11 mouse cellular contexts compared by ENCODE assay signal in the genomic region with DNA sequence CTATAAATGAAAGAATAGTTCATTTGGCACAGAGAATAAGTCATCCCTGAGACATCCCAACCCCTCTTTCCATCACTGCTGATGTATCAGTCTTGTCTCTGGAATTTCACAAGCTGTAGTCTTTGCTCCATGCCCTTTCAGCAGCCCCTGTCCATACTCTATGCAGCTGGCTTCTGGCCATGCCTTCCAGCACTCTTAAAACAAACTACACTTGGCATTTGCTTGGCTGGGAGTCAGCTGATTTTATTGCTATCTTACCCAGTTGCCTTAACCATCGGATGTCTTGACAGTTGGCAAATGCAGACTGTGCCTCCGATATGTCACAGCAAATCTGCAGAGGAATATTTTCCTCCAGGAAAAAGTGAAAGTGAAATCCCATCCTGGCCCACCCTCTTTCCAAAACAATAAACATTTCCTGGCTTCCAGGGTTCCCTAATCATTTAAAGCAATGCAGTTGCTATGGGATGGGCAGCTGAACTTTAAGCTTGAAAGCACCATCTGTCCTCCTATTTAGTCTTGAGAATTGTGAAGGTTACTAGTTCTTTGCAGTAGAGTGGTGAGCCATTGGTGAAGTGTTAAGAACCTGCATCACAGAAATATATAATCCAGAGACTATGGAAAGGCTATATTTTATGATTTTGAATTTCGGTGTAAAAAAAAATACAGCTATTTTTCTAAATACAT.
DNase-seq lines count a peak whose midpoint lies in the region; ATAC-seq and TF ChIP-seq lines count a peak whose summit lies in the region.
"Had no signal": no experiment of that assay in that cellular context is flagged by ENCODE, and none has a peak within 500 bp of the region (broad histone marks: within the 10 kb centered on the region; RNA-seq: fewer than 3 reads in every experiment).

No protein-coding gene starts in this region.

- no peaks in the 10 kb centered on the region for H3K36me3 ChIP-seq in myocyte (ENCODE audit: control insufficient read depth, insufficient read depth)
- no peaks in the 10 kb centered on the region for H3K36me3 ChIP-seq in kidney, embryonic 15.5 days

- no peaks in the 10 kb centered on the region for H3K79me2 ChIP-seq in myocyte (ENCODE audit: control insufficient read depth, insufficient read depth)

- H3ac ChIP-seq in myocyte (ENCODE audit: control insufficient read depth, insufficient read length), result no peak overlapping the region

- H3K4me2 ChIP-seq in myocyte (ENCODE audit: low read depth), result peak overlapping the region; percentile 42
- H3K4me2 ChIP-seq in kidney, embryonic 15.5 days, result no peak overlapping the region

- no peak overlapping the region for H3K4me3 ChIP-seq in myocyte
- no peak overlapping the region for H3K4me3 ChIP-seq in kidney, embryonic 15.5 days (replicated peaks)
- H3K4me3 ChIP-seq: layer of hippocampus, adult 2 months had no signal

- ATAC-seq in kidney, embryonic 15.5 days (replicated peaks; ENCODE audit: low FRiP score), result no peak
- ATAC-seq: liver, postnatal 0 days had no signal

- no peak for TF ChIP-seq POLR2A in myocyte (IDR thresholded peaks at IDR 0.05; ENCODE audit: insufficient read length, low read depth)

- no peaks in the 10 kb centered on the region for H3K4me1 ChIP-seq in kidney, embryonic 15.5 days

- no peak overlapping the region for H3K9ac ChIP-seq in kidney, embryonic 15.5 days
- H3K9ac ChIP-seq: liver, postnatal 0 days had no signal

- no peak overlapping the region for H3K27ac ChIP-seq in kidney, embryonic 15.5 days
- H3K27ac ChIP-seq: layer of hippocampus, adult 2 months had no signal

- DNase-seq in heart, adult 18-20 months, result peak; percentile 1 to 21
- DNase-seq in heart, adult 8-10 months (ENCODE audit: low spot score), result no peak
- peak; percentile 3 to 8 for DNase-seq in layer of hippocampus, postnatal 14 days (ENCODE audit: low spot score in 2 of 2)
- no peak for DNase-seq in layer of hippocampus, adult 9-10 months (ENCODE audit: low spot score)
- peak; percentile 45 to 65 for DNase-seq in right cerebral cortex, postnatal 10 days (ENCODE audit: low spot score in 2 of 2)
- DNase-seq in right cerebral cortex, postnatal 36 days (ENCODE audit: low spot score in 2 of 2), result no peak
- DNase-seq: cerebellum, adult 18-20 months; liver, postnatal 0 days had no signal

- H3K27me3 ChIP-seq in myocyte (ENCODE audit: control insufficient read depth, insufficient read depth, insufficient read length), result no peaks in the 10 kb centered on the region
- no peaks in the 10 kb centered on the region for H3K27me3 ChIP-seq in kidney, embryonic 15.5 days

- H3K9me3 ChIP-seq in kidney, embryonic 15.5 days (replicated peaks), result no peaks in the 10 kb centered on the region

- 69% methylated on average over 3 of the region's 3 CpGs for WGBS in kidney, embryonic 15.5 days

TF ChIP-seq in myocyte, 11 proteins besides CTCF, POLR2A, EP300 and RAD21:
- TF ChIP-seq CEBPB (IDR thresholded peaks at IDR 0.05; ENCODE audit: insufficient read depth, poor library complexity, severe bottlenecking), result no peak
- peak in 2 of 3 experiments; percentile 28 to 34 for TF ChIP-seq MYOD1 (IDR thresholded peaks at IDR 0.05; ENCODE audit: control insufficient read depth in 1 of 3, insufficient read length in 2 of 3, low read depth in 2 of 3)
- TF ChIP-seq POLR2AphosphoS2 (IDR thresholded peaks at IDR 0.05; ENCODE audit: insufficient read length, low read depth), result no peak

Comparison
In these comparisons a context has a peak if more than half of its experiments do, and no peak if none do; other contexts are left out.
1. DNase-seq: peak in heart, adult 18-20 months (2 of 2), layer of hippocampus, postnatal 14 days (2 of 2) and right cerebral cortex, postnatal 10 days (2 of 2); none in heart, adult 8-10 months (single experiment), layer of hippocampus, adult 9-10 months (single experiment) and right cerebral cortex, postnatal 36 days (0 of 2).